Mouse (Mus musculus): ENCODE results near the gene Mpv17l2. TPM values are rescaled to one million over a fixed set of nuclear protein-coding genes. Genes with fewer than 3 reads are reported as not detected.

Gene Mpv17l2
- polyA plus RNA-seq, 1 experiment: not detected

DNA sequence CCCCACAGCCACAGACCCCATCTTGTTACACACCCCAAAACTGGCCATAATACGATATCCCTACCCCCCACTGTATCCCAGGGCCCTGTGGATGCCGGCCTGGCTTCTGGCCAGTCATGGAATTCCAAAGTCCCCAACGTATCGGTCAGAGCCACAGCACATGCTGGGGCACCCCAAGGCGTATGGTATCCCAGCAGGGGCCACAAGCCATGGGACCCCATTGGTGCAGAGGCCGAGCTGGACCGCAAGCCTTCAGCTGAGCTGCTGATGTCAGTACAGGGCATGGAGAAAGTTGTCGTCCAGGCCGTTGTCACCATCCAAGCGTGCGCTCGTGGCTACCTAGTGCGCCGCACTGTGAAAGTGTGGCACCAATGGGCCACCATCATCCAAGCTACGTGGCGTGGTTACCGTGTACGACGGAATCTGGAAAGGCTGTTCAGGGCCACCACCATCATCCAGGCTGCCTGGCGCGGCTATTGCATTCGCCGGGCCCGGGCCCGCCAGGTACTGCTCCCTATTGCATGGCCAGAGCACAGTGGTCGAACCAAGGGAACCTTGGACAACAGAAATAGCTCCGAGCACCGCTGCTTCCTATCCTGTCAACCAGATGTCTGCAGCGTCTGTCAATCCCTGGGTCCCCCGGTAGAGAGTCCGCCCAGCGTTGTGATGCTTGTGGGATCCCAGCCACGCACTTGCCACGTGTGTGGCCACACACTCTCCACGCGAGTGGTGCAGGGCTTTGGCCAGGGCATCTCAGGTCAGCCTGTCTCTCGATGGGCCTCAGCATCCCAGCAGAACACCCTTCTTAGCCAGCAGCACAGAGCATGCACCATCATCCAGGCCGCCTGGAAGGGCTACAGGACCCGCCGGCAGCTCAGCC is 44.0 kb downstream of the Mpv17l2 start:
- TF ChIP-seq POLR2A (IDR thresholded peaks at IDR 0.05; ENCODE audit: insufficient read depth, low read depth, low read length) (no peak), CTCF (IDR thresholded peaks at IDR 0.05; ENCODE audit: insufficient read depth, low read depth, low read length) (no peak)
- peaks cover 6% of the 10 kb centered on the region for H3K4me1 ChIP-seq (ENCODE audit: control insufficient read depth, insufficient read depth, low read length)
- no peak overlapping the region for H3K27ac ChIP-seq (ENCODE audit: insufficient read depth, low read depth, low read length)
- 89% methylated on average over 40 of the region's 40 CpGs for WGBS
- H3K4me3 ChIP-seq (ENCODE audit: insufficient read depth, low read depth, low read length): no peak overlapping the region

DNA sequence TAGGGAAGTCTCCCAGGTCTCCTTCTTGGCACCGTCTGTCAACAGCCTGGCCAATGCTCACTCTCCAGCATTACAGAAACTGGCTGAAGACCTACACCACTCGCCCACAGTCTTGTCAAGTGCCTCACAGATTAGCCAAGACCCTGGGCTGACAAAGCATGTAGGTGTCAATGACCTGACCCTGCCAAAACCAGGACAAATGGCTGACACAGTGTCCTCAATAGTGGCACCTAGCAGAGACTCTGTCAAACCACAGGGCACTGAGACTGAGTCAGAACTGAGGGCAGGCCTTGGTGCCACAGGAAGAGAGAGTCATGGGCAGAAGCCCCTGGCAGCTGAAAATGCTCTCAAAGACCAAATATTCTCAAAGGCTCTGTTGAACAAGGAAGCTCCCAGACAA is 45.7 kb downstream of the Mpv17l2 start:
- TF ChIP-seq CTCF (IDR thresholded peaks at IDR 0.05; ENCODE audit: insufficient read depth, low read depth, low read length) (no peak), POLR2A (IDR thresholded peaks at IDR 0.05; ENCODE audit: insufficient read depth, low read depth, low read length) (no peak)
- WGBS: 86% methylated on average over 2 of the region's 2 CpGs
- H3K27ac ChIP-seq (ENCODE audit: insufficient read depth, low read depth, low read length): no peak overlapping the region
- no peak overlapping the region for H3K4me3 ChIP-seq (ENCODE audit: insufficient read depth, low read depth, low read length)
- H3K4me1 ChIP-seq (ENCODE audit: control insufficient read depth, insufficient read depth, low read length): peaks cover 6% of the 10 kb centered on the region

DNA sequence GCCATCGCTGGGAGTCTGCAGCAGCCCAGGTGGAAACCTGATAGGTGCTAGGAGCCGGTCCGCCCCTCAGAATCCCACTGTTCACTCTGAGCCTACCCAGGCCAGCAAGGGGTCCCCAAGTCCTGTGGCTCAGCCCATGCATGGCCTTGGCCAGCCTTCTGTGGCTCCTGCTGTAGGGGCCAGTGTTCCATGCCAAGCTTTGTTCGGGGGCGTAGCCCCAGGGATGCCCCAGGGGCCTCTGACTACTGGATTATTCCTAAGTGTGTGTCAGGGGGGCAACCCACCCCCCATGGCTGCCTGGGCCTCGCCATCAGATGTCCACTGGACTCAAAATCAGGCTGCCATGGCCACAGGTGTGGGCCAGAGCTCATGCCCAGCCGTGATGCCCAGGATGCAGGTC is 46.8 kb downstream of the Mpv17l2 start:
- H3K27ac ChIP-seq (ENCODE audit: insufficient read depth, low read depth, low read length): no peak overlapping the region
- no peak overlapping the region for H3K4me3 ChIP-seq (ENCODE audit: insufficient read depth, low read depth, low read length)
- WGBS: 83% methylated on average over 7 of the region's 7 CpGs
- no peak for TF ChIP-seq POLR2A (IDR thresholded peaks at IDR 0.05; ENCODE audit: insufficient read depth, low read depth, low read length)
- no peak for TF ChIP-seq CTCF (IDR thresholded peaks at IDR 0.05; ENCODE audit: insufficient read depth, low read depth, low read length)
- H3K4me1 ChIP-seq (ENCODE audit: control insufficient read depth, insufficient read depth, low read length): peaks cover 6% of the 10 kb centered on the region

DNA sequence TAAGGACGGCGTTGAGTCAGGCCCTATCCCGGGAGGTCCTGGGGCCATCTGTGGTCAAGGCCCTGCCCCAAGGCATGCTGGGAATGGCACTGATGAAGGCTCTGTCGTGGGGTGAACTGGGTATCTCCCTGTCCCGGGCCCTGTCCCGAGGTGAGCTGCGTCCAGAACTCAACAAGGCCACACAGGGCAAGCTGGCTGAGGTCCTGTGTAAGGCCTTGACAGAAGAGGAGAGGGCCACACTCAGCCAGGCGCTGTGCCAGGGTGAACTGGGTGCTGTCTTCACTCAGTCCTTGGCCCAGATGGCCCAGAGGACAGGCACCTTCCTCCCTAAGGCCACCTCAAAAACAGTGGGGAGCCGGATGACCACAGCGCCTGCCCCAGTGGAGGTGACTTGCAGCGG is 49.7 kb downstream of the Mpv17l2 start:
- H3K4me1 ChIP-seq (ENCODE audit: control insufficient read depth, insufficient read depth, low read length): no peaks in the 10 kb centered on the region
- H3K4me3 ChIP-seq (ENCODE audit: insufficient read depth, low read depth, low read length): no peak overlapping the region
- TF ChIP-seq CTCF (IDR thresholded peaks at IDR 0.05; ENCODE audit: insufficient read depth, low read depth, low read length) (no peak), POLR2A (IDR thresholded peaks at IDR 0.05; ENCODE audit: insufficient read depth, low read depth, low read length) (no peak)
- 84% methylated on average over 11 of the region's 11 CpGs for WGBS
- no peak overlapping the region for H3K27ac ChIP-seq (ENCODE audit: insufficient read depth, low read depth, low read length)

DNA sequence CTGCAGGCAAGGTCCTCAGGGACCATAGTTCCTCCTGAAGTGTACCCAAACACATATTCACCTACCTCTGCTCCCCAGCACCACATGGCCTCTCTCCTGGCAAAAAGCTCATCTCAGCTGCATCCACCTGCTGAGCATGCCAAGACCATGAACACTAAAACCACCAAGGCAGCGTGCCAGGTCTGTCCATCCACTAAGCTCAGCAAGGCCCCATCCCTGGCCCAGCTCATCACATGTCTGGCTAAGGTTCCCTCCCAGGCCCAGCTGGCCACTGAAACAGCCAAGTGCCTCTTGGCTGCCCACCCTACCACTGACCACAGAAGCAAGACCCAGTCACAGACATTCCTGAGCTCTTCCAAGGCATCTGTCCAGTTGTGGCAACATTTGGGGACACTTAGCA is 50.5 kb downstream of the Mpv17l2 start:
- H3K4me1 ChIP-seq (ENCODE audit: control insufficient read depth, insufficient read depth, low read length): no peaks in the 10 kb centered on the region
- H3K27ac ChIP-seq (ENCODE audit: insufficient read depth, low read depth, low read length): no peak overlapping the region
- TF ChIP-seq POLR2A (IDR thresholded peaks at IDR 0.05; ENCODE audit: insufficient read depth, low read depth, low read length): no peak
- TF ChIP-seq CTCF (IDR thresholded peaks at IDR 0.05; ENCODE audit: insufficient read depth, low read depth, low read length): no peak
- 76% methylated on average over 1 of the region's 1 CpGs for WGBS
- H3K4me3 ChIP-seq (ENCODE audit: insufficient read depth, low read depth, low read length): no peak overlapping the region

DNA sequence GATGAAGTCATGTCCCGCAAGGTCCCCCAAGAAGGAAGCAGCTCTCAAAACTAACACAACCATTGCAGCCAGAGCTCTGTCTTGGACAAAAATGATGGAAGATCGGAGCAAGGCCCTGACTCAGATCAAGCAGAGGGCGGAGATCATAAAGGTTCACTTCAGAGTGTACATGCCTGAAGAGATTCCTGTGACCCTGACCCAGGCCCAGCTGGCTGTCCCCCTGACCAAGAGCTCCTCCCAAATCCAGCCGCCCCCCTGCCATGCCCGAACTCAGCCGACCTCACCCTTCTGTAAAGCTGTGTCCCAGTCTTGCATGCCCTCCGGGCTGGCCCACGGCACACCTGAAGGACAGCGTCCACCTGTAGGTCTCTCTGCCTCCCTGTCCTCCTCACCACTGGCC is 51.0 kb downstream of the Mpv17l2 start:
- WGBS: 93% methylated on average over 9 of the region's 9 CpGs

More for the DNA sequence above, 51.0 kb downstream of the Mpv17l2 start:
- TF ChIP-seq POLR2A (IDR thresholded peaks at IDR 0.05; ENCODE audit: insufficient read depth, low read depth, low read length): no peak
- TF ChIP-seq CTCF (IDR thresholded peaks at IDR 0.05; ENCODE audit: insufficient read depth, low read depth, low read length): no peak
- Histone ChIP-seq H3K4me1 (ENCODE audit: control insufficient read depth, insufficient read depth, low read length) (no peaks in the 10 kb centered on the region), H3K27ac (ENCODE audit: insufficient read depth, low read depth, low read length) (no peak overlapping the region), H3K4me3 (ENCODE audit: insufficient read depth, low read depth, low read length) (no peak overlapping the region)

Other genes with a start within 250 kb of the Mpv17l2 start
- not detected in 2 replicates for gene Fkbp8, start 233.2 kb downstream of the Mpv17l2 start, polyA plus RNA-seq (2012; ENCODE audit: insufficient read depth, insufficient read length, low replicate concordance, missing spikeins)
- not detected in 2 replicates for gene Kxd1, start 233.0 kb downstream of the Mpv17l2 start, polyA plus RNA-seq (2012; ENCODE audit: insufficient read depth, insufficient read length, low replicate concordance, missing spikeins)
- gene Ell, start 221.5 kb downstream of the Mpv17l2 start, polyA plus RNA-seq (2012; ENCODE audit: insufficient read depth, insufficient read length, low replicate concordance, missing spikeins): not detected in 2 replicates
- not detected in 2 replicates for gene Isyna1, start 166.6 kb downstream of the Mpv17l2 start, polyA plus RNA-seq (2012; ENCODE audit: insufficient read depth, insufficient read length, low replicate concordance, missing spikeins)
- not detected in 2 replicates for gene Ssbp4, start 152.1 kb downstream of the Mpv17l2 start, polyA plus RNA-seq (2012; ENCODE audit: insufficient read depth, insufficient read length, low replicate concordance, missing spikeins)
- gene Lrrc25, start 144.8 kb downstream of the Mpv17l2 start, polyA plus RNA-seq (2012; ENCODE audit: insufficient read depth, insufficient read length, low replicate concordance, missing spikeins): not detected in 2 replicates
- not detected in 2 replicates for gene Gdf15, start 128.5 kb downstream of the Mpv17l2 start, polyA plus RNA-seq (2012; ENCODE audit: insufficient read depth, insufficient read length, low replicate concordance, missing spikeins)
- gene Pgpep1, start 100.6 kb downstream of the Mpv17l2 start, polyA plus RNA-seq (2012; ENCODE audit: insufficient read depth, insufficient read length, low replicate concordance, missing spikeins): not detected in 2 replicates
- not detected in 2 replicates for gene Lsm4, start 87.7 kb downstream of the Mpv17l2 start, polyA plus RNA-seq (2012; ENCODE audit: insufficient read depth, insufficient read length, low replicate concordance, missing spikeins)
- gene Jund, start 62.0 kb downstream of the Mpv17l2 start, polyA plus RNA-seq (2012; ENCODE audit: insufficient read depth, insufficient read length, low replicate concordance, missing spikeins): not detected in 2 replicates
- gene Iqcn, start 57.5 kb downstream of the Mpv17l2 start, polyA plus RNA-seq (2012; ENCODE audit: insufficient read depth, insufficient read length, low replicate concordance, missing spikeins): not detected in 2 replicates
- not detected in 2 replicates for gene Gm3336, start 42.4 kb downstream of the Mpv17l2 start, polyA plus RNA-seq (2012; ENCODE audit: insufficient read depth, insufficient read length, low replicate concordance, missing spikeins)
- not detected in 2 replicates for gene Pde4c, start 37.2 kb downstream of the Mpv17l2 start, polyA plus RNA-seq (2012; ENCODE audit: insufficient read depth, insufficient read length, low replicate concordance, missing spikeins)
- 431 and 581 TPM in 2 replicates for gene Rab3a, start 6.3 kb downstream of the Mpv17l2 start, polyA plus RNA-seq (2012; ENCODE audit: insufficient read depth, insufficient read length, low replicate concordance, missing spikeins)
- gene Pik3r2, start 15.8 kb upstream of the Mpv17l2 start, polyA plus RNA-seq (2012; ENCODE audit: insufficient read depth, insufficient read length, low replicate concordance, missing spikeins): not detected in 2 replicates
- 57.2 TPM in 1 of 2 replicates, not detected in the other for gene Mast3, start 44.1 kb upstream of the Mpv17l2 start, polyA plus RNA-seq (2012; ENCODE audit: insufficient read depth, insufficient read length, low replicate concordance, missing spikeins)
- not detected in 2 replicates for gene Il12rb1, start 47.5 kb upstream of the Mpv17l2 start, polyA plus RNA-seq (2012; ENCODE audit: insufficient read depth, insufficient read length, low replicate concordance, missing spikeins)
- gene Arrdc2, start 78.8 kb upstream of the Mpv17l2 start, polyA plus RNA-seq (2012; ENCODE audit: insufficient read depth, insufficient read length, low replicate concordance, missing spikeins): not detected in 2 replicates
- not detected in 2 replicates for gene Kcnn1, start 102.3 kb upstream of the Mpv17l2 start, polyA plus RNA-seq (2012; ENCODE audit: insufficient read depth, insufficient read length, low replicate concordance, missing spikeins)
- gene Ccdc124, start 113.0 kb upstream of the Mpv17l2 start, polyA plus RNA-seq (2012; ENCODE audit: insufficient read depth, insufficient read length, low replicate concordance, missing spikeins): not detected in 2 replicates
- gene Slc5a5, start 131.8 kb upstream of the Mpv17l2 start, polyA plus RNA-seq (2012; ENCODE audit: insufficient read depth, insufficient read length, low replicate concordance, missing spikeins): not detected in 2 replicates
- gene Rpl18a, start 136.5 kb upstream of the Mpv17l2 start, polyA plus RNA-seq (2012; ENCODE audit: insufficient read depth, insufficient read length, low replicate concordance, missing spikeins): 776 and 1,161 TPM in 2 replicates
- not detected in 2 replicates for gene Map1s, start 145.0 kb upstream of the Mpv17l2 start, polyA plus RNA-seq (2012; ENCODE audit: insufficient read depth, insufficient read length, low replicate concordance, missing spikeins)